Mouse (Mus musculus) ES-Bruce4 (cell line): ENCODE measurements around the gene Trim80.

Experiments used
- CTCF ChIP-seq: IDR thresholded peaks from one replicate; pipeline ENCODE4 v1.8.1; 2011; ENCODE audit warnings: low read depth, low read length
- EP300 ChIP-seq: IDR thresholded peaks from 2 replicates; pipeline ENCODE4 v1.6.1; 2011; ENCODE audit warnings: low read depth, low read length; ENCODE audit not compliant: insufficient read depth
- POLR2A ChIP-seq: IDR thresholded peaks from one replicate; pipeline ENCODE4 v1.8.1; 2011; ENCODE audit warnings: low read length; ENCODE audit not compliant: insufficient read depth

DNA sequence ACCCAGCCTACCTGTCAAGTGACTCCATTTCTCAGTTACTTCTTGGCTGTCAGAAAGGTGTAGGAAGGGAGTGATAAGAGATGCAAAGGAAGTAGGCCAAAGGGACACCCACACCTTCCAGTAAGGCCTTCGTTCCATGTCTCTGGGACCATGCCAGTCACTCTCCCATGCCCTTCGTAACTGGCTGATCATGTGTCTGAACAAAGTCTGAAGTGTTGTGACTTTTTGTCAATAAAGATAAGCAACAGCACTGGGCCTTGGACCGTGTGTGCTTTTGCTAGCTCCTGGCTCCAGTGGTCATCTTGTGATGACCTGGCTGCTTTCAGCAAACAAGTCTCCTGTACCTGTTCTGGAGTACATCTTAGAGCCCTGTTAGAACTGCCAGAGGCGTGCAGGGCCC lies 7.5 kb upstream of the Trim80 start:
- TF ChIP-seq POLR2A = no peak
- no peak for TF ChIP-seq CTCF
- TF ChIP-seq EP300 = no peak
